Mouse (Mus musculus) spleen, adult 12 weeks (tissue): ENCODE results near the gene Cd84.

Source experiments
- DNase-seq: peaks from one replicate; pipeline ENCODE4 v3.0.0; 2022; ENCODE audit warnings: low spot score

Cd84 gene

DNA sequence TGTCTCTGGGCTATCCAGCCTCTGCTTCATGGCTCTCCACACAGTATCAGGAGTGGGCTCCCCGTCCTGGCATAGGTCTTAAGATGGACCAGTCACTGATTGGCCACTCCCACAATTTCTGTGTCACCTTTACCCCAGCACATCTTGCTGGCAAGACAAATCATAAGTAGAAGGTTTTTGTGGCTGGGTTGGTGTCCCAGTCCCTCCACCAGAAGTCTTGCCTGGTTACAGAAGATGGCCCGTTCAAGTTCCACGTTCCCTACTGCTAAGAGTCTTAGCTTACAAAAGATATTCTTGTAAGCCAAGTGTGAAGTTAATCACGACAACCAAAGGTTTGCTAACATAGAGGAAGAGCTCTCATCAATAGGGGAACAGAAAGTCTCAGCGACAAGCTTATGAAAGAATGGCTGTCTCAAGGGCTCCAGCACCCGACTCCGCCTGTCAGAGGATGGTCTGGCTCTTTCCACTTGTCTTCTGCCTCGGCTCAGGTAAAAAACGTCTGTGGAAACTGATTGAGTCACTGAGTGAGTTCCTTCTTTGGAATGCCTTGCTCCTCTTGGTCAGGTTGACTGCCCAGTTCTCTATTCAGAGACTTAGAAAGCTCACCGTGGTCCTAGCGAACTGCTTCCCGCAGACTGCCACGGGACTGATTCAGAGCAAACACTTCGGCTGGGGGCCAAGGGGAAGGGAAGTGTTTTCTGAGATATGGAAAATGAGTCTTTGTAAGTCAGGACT lies 78.0 kb downstream of the Cd84 start, which contains the start of gene Slamf6:
Slamf6 (plus strand) TSS at position 211 of the 735 bp plus-strand sequence.
- DNase-seq, result peak; percentile 26

GRCm38 (mm10) chr1:171918136-171918920 lies 78.8 kb downstream of the Cd84 start:
- no peak for DNase-seq

- DNase-seq, result peak; percentile 15
Observed at GRCm38 (mm10) chr1:171919193-171919592, 79.7 kb downstream of the Cd84 start.

DNA sequence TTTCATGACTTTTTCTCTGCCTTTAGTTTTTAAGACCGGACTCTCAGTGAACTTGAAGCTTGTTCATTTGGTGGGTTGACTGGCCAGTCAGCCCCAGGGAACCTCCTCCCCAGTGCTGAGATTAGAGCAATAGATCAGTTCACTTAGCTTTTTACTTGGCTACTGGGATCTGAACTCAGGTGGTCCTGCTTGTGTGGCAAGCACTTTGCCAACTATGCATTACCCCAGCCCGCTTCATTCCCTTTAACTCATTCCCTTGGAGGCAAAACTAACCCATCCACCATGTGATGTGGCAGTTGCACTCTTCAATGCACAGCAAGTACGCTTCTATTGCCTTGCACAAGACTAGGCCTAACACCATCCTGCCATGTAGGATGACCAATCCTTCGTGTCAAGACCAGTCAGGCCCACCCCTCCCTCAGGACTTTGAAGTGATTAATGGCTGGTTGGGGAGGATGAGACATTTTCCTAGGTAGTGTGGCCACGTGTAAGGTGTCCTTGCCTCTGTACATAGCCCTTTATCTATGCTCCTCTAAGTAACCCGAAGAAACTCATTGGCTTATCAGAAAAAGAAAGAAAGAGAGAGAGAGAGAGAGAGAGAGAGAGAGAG lies 80.5 kb downstream of the Cd84 start:
- no peak for DNase-seq

- DNase-seq, result peak; percentile 34
Observed at GRCm38 (mm10) chr1:171920989-171921621, 81.6 kb downstream of the Cd84 start.

DNA sequence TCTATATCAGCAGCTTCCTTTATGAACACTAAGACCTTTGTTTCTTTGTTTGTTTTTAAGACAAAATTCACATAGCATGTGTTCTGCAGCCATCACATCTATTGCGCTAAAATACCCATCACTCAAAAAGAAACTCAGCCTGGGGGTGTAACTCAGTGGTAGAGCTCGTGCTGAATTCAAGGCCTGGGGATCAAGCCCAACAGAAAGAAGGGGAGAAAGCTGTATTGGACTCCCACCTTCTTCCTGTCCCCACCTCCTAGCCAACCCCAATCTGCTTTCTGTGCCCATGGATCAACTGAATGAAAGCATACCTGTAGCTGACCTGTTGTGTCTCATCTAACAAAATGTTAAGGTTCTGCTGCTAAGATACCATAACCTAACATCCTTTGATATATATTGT lies 82.1 kb downstream of the Cd84 start:
- DNase-seq, result no peak

GRCm38 (mm10) chr1:171922844-171923243 lies 83.3 kb downstream of the Cd84 start:
- no peak for DNase-seq

GRCm38 (mm10) chr1:171924900-171925299 lies 85.4 kb downstream of the Cd84 start:
- no peak for DNase-seq

- no peak for DNase-seq
Observed at GRCm38 (mm10) chr1:171933851-171934250, 94.4 kb downstream of the Cd84 start.

- DNase-seq, result no peak
Observed at GRCm38 (mm10) chr1:171938952-171939948, 99.8 kb downstream of the Cd84 start.
